Comparison of ENCODE assay signal across 15 mouse cellular contexts in genomic region chr9:13964256-13964655, GRCm38 (mm10).
"Had no signal": no experiment of that assay in that cellular context is flagged by ENCODE, and none has a peak within 500 bp of the region (broad histone marks: within the 10 kb centered on the region; RNA-seq: fewer than 3 reads in every experiment).

No protein-coding gene starts in this region.

- H3K27ac ChIP-seq: liver, embryonic 13.5 days; midbrain, embryonic 12.5 days; midbrain, embryonic 15.5 days; neural tube, embryonic 12.5 days; neural tube, embryonic 15.5 days; stomach, embryonic 15.5 days had no signal

- DNase-seq: kidney, postnatal 14 days; kidney, postnatal 4 days; liver, embryonic 13.5 days; lung, adult 2 months; lung, postnatal 14 days; lung, postnatal 4 days; retina, postnatal 1 day; right cerebral cortex, postnatal 25 days; spleen, adult 18-20 months; thymus, postnatal 25 days had no signal

- H3K9me3 ChIP-seq: liver, embryonic 13.5 days; midbrain, embryonic 12.5 days; midbrain, embryonic 15.5 days; neural tube, embryonic 12.5 days; neural tube, embryonic 15.5 days; stomach, embryonic 15.5 days had no signal

- H3K27me3 ChIP-seq: liver, embryonic 13.5 days; midbrain, embryonic 12.5 days; midbrain, embryonic 15.5 days; neural tube, embryonic 12.5 days; neural tube, embryonic 15.5 days; stomach, embryonic 15.5 days had no signal

- H3K9ac ChIP-seq: liver, embryonic 13.5 days; midbrain, embryonic 12.5 days; midbrain, embryonic 15.5 days; neural tube, embryonic 12.5 days; neural tube, embryonic 15.5 days; stomach, embryonic 15.5 days had no signal

- H3K4me3 ChIP-seq: liver, embryonic 13.5 days; midbrain, embryonic 12.5 days; midbrain, embryonic 15.5 days; neural tube, embryonic 12.5 days; neural tube, embryonic 15.5 days; stomach, embryonic 15.5 days had no signal

- H3K4me1 ChIP-seq: liver, embryonic 13.5 days; midbrain, embryonic 15.5 days; neural tube, embryonic 12.5 days had no signal

- ATAC-seq: midbrain, embryonic 15.5 days had no signal

- H3K4me2 ChIP-seq: liver, embryonic 13.5 days; midbrain, embryonic 12.5 days; midbrain, embryonic 15.5 days; neural tube, embryonic 12.5 days; neural tube, embryonic 15.5 days; stomach, embryonic 15.5 days had no signal

- H3K36me3 ChIP-seq: liver, embryonic 13.5 days; midbrain, embryonic 12.5 days; midbrain, embryonic 15.5 days; neural tube, embryonic 12.5 days; neural tube, embryonic 15.5 days; stomach, embryonic 15.5 days had no signal
